Mouse (Mus musculus) left cerebral cortex, adult 9 months (tissue): ENCODE results near the gene Pgs1.
A peak's percentile ranks its signal among the peaks of the same experiment; 100 is the strongest.

ENCODE experiments used
- DNase-seq, 2 experiments: peaks; one replicate each; pipeline ENCODE4 v3.0.0; 2022; ENCODE audit warnings: low spot score in 2 of 2

Pgs1 gene

GRCm38 (mm10) chr11:118000565-118001215 lies 14.6 kb downstream of the Pgs1 start:
- no peak for DNase-seq

GRCm38 (mm10) chr11:118003176-118003575 lies 17.1 kb downstream of the Pgs1 start:
- DNase-seq, result no peak

GRCm38 (mm10) chr11:118003718-118004117 lies 17.6 kb downstream of the Pgs1 start:
- no peak for DNase-seq

- DNase-seq, result no peak
These were observed 18.1 kb downstream of the Pgs1 start for GRCm38 (mm10) chr11:118004217-118004616.

- DNase-seq, result no peak
These were observed 21.5 kb downstream of the Pgs1 start for GRCm38 (mm10) chr11:118007460-118008143.

- DNase-seq, result no peak
These were observed 22.2 kb downstream of the Pgs1 start for GRCm38 (mm10) chr11:118008144-118008805.

- no peak for DNase-seq
These were observed 22.8 kb downstream of the Pgs1 start for GRCm38 (mm10) chr11:118008843-118009242.

- no peak for DNase-seq
These were observed 23.9 kb downstream of the Pgs1 start for GRCm38 (mm10) chr11:118009865-118010571.

- no peak for DNase-seq
These were observed 26.5 kb downstream of the Pgs1 start for GRCm38 (mm10) chr11:118012595-118012994.

GRCm38 (mm10) chr11:118013339-118013738 lies 27.2 kb downstream of the Pgs1 start:
- no peak for DNase-seq

GRCm38 (mm10) chr11:118014391-118014995 lies 28.4 kb downstream of the Pgs1 start:
- no peak for DNase-seq

- DNase-seq, result no peak
These were observed 29.5 kb downstream of the Pgs1 start for GRCm38 (mm10) chr11:118015381-118016145.

GRCm38 (mm10) chr11:118018328-118018727 lies 32.2 kb downstream of the Pgs1 start:
- no peak for DNase-seq

GRCm38 (mm10) chr11:118021806-118022205 lies 35.7 kb downstream of the Pgs1 start:
- peak; percentile 16 to 80 for DNase-seq

- DNase-seq, result no peak
These were observed 37.4 kb downstream of the Pgs1 start for GRCm38 (mm10) chr11:118023475-118023874.

- no peak for DNase-seq
These were observed 38.0 kb downstream of the Pgs1 start for GRCm38 (mm10) chr11:118024111-118024510.

GRCm38 (mm10) chr11:118029170-118029569 lies 43.1 kb downstream of the Pgs1 start:
- DNase-seq, result no peak

GRCm38 (mm10) chr11:118031134-118031533 lies 45.0 kb downstream of the Pgs1 start:
- DNase-seq, result no peak

- no peak for DNase-seq
These were observed 48.3 kb downstream of the Pgs1 start for GRCm38 (mm10) chr11:118034395-118034794.

- DNase-seq, result no peak
These were observed 49.0 kb downstream of the Pgs1 start for GRCm38 (mm10) chr11:118035068-118035467.

- no peak for DNase-seq
These were observed 56.7 kb downstream of the Pgs1 start for GRCm38 (mm10) chr11:118042791-118043190.
